Mouse (Mus musculus): ENCODE results near the gene Tmem254a. TPM values are rescaled to one million over a fixed set of nuclear protein-coding genes. Genes with fewer than 3 reads are reported as not detected.

Tmem254a gene
- total RNA-seq, 1 experiment from 2014 or later, result 6.5 TPM

Other genes starting within 250 kb of the Tmem254a start
- 29.5 and 40.3 TPM in 2 replicates for gene Ppif, start 233.5 kb downstream of the Tmem254a start, total RNA-seq (2017)
- 4.2 and 5.3 TPM in 2 replicates for gene Zcchc24, start 158.6 kb downstream of the Tmem254a start, total RNA-seq (2017)
- gene Anxa11, start 85.5 kb downstream of the Tmem254a start, total RNA-seq (2017), result 9.8 and 14.7 TPM in 2 replicates
- not detected in 2 replicates for gene Plac9a, start 24.6 kb downstream of the Tmem254a start, total RNA-seq (2017)
- gene Cphx1, start 10.6 kb upstream of the Tmem254a start, total RNA-seq (2017), result not detected in 2 replicates
- not detected in 2 replicates for gene Duxbl1, start 50.9 kb upstream of the Tmem254a start, total RNA-seq (2017)
- not detected in 2 replicates for gene Gm9780, start 115.0 kb upstream of the Tmem254a start, total RNA-seq (2017)
- gene Tmem254c, start 139.7 kb upstream of the Tmem254a start, total RNA-seq (2017), result 70.7 and 77.4 TPM in 2 replicates
- gene Cphx2, start 153.8 kb upstream of the Tmem254a start, total RNA-seq (2017), result not detected in 2 replicates
- gene Cphx3, start 154.6 kb upstream of the Tmem254a start, total RNA-seq (2017), result not detected in 2 replicates
- not detected in 2 replicates for gene Duxbl2, start 190.7 kb upstream of the Tmem254a start, total RNA-seq (2017)